Mouse (Mus musculus) T-helper 2 cell (primary cell): Measurements from ENCODE around the gene Snrpc.

ENCODE experiments used
- in situ Hi-C: fragments of 300-600 bp; cut with MboI, MseI; formaldehyde crosslinking; loops from one replicate; pipeline ENCODE4 v1.15.1; 2025; ENCODE audit warnings: high pct_unique_total_duplicates

Gene Snrpc

GRCm38 (mm10) chr17:27837850-27838249, at the start of gene Snrpc:
Gene Snrpc, plus strand, starts transcription at chr17:27838150.
- in situ Hi-C loops, result loop anchor here (25.0 kb wide), 1 partner anchor 2001 kb away; the partner anchor contains the start of genes Gm20683, Jmjd8, Rhbdl1 and Rhot2

GRCm38 (mm10) chr17:27788456-27789172, 49.3 kb upstream of the Snrpc start:
- in situ Hi-C loops, result no loop called here

- in situ Hi-C loops, result no loop called here
Measured at GRCm38 (mm10) chr17:27790015-27790414, 47.9 kb upstream of the Snrpc start.

GRCm38 (mm10) chr17:27790976-27791375, 47.0 kb upstream of the Snrpc start:
- in situ Hi-C loops, result no loop called here

GRCm38 (mm10) chr17:27791556-27791955, 46.4 kb upstream of the Snrpc start:
- in situ Hi-C loops, result no loop called here

- in situ Hi-C loops, result no loop called here
Measured at GRCm38 (mm10) chr17:27792516-27792915, 45.4 kb upstream of the Snrpc start.

- in situ Hi-C loops, result no loop called here
Measured at GRCm38 (mm10) chr17:27793144-27793543, 44.8 kb upstream of the Snrpc start.

- in situ Hi-C loops, result no loop called here
Measured at GRCm38 (mm10) chr17:27796780-27797179, 41.2 kb upstream of the Snrpc start.

- in situ Hi-C loops, result no loop called here
Measured at GRCm38 (mm10) chr17:27797341-27797872, 40.5 kb upstream of the Snrpc start.

GRCm38 (mm10) chr17:27799771-27800584, 38.0 kb upstream of the Snrpc start:
- in situ Hi-C loops, result no loop called here

- in situ Hi-C loops, result no loop called here
Measured at GRCm38 (mm10) chr17:27800710-27801648, 37.0 kb upstream of the Snrpc start.

- in situ Hi-C loops, result no loop called here
Measured at GRCm38 (mm10) chr17:27803752-27804151, 34.2 kb upstream of the Snrpc start.

GRCm38 (mm10) chr17:27804156-27804690, 33.7 kb upstream of the Snrpc start:
- in situ Hi-C loops, result no loop called here

GRCm38 (mm10) chr17:27804803-27805770, 32.9 kb upstream of the Snrpc start:
- in situ Hi-C loops, result no loop called here

- in situ Hi-C loops, result no loop called here
Measured at GRCm38 (mm10) chr17:27807542-27808078, 30.3 kb upstream of the Snrpc start.

GRCm38 (mm10) chr17:27810569-27811331, 27.2 kb upstream of the Snrpc start:
- in situ Hi-C loops, result loop anchor here (5.0 kb wide), 1 partner anchor 243 kb away; the partner anchor contains the start of gene AI413582

- in situ Hi-C loops, result loop anchor here (5.0 kb wide), 1 partner anchor 245 kb away; the partner anchor contains the start of gene AI413582
Measured at GRCm38 (mm10) chr17:27811980-27812379, 26.0 kb upstream of the Snrpc start.

- in situ Hi-C loops, result loop anchor here (5.0 kb wide), 1 partner anchor 247 kb away; the partner anchor contains the start of gene AI413582
Measured at GRCm38 (mm10) chr17:27814606-27815005, 23.3 kb upstream of the Snrpc start.

GRCm38 (mm10) chr17:27819011-27819410, 18.9 kb upstream of the Snrpc start:
- in situ Hi-C loops, result no loop called here
